Mouse (Mus musculus) myocyte (in vitro differentiated cells): Measurements from ENCODE around the gene Fbxw8. TPM values are rescaled to one million over a fixed set of nuclear protein-coding genes. Genes with fewer than 3 reads are reported as not detected.

ENCODE experiments used
- H3K27me3 ChIP-seq: one replicate; pipeline ENCODE4 v1.6.1; 2011; ENCODE audit not compliant: control insufficient read depth, insufficient read depth, insufficient read length
- H3K36me3 ChIP-seq: one replicate; pipeline ENCODE4 v1.6.1; 2011; ENCODE audit not compliant: control insufficient read depth, insufficient read depth
- H3K4me2 ChIP-seq: one replicate; pipeline ENCODE4 v1.6.1; 2011; ENCODE audit warnings: low read depth, control low read depth
- H3K4me3 ChIP-seq: one replicate; pipeline ENCODE4 v1.5.1; 2011; ENCODE audit warnings: mild to moderate bottlenecking, control low read depth, moderate library complexity
- H3K79me2 ChIP-seq: one replicate; pipeline ENCODE4 v1.6.1; 2011; ENCODE audit not compliant: control insufficient read depth, insufficient read depth
- H3ac ChIP-seq: one replicate; pipeline ENCODE4 v1.6.1; 2011; ENCODE audit not compliant: control insufficient read depth, insufficient read length
- CEBPB ChIP-seq: IDR thresholded peaks from 2 replicates; pipeline ENCODE4 v1.6.1; 2011; ENCODE audit warnings: mild to moderate bottlenecking, moderate library complexity; ENCODE audit not compliant: poor library complexity, insufficient read depth, severe bottlenecking
- E2F4 ChIP-seq: IDR thresholded peaks from one replicate; pipeline ENCODE4 v1.6.1; 2011; ENCODE audit warnings: mild to moderate bottlenecking, control low read depth, moderate library complexity; ENCODE audit not compliant: insufficient read depth
- MAX ChIP-seq: IDR thresholded peaks from one replicate; pipeline ENCODE4 v1.6.1; 2011; ENCODE audit warnings: low read depth, mild to moderate bottlenecking, control low read depth
- MYOD1 ChIP-seq, 3 experiments: IDR thresholded peaks; one replicate each; pipeline ENCODE4 v1.6.1; 2011; ENCODE audit warnings: control low read depth in 2 of 3, low read depth in 2 of 3, mild to moderate bottlenecking in 2 of 3, moderate library complexity in 1 of 3; ENCODE audit not compliant: insufficient read length in 2 of 3, control insufficient read depth in 1 of 3
- MYOG ChIP-seq, 3 experiments: IDR thresholded peaks; one replicate each; pipeline ENCODE4 v1.6.1; 2011; ENCODE audit warnings: control low read depth in 2 of 3, low read depth in 2 of 3, mild to moderate bottlenecking in 2 of 3; ENCODE audit not compliant: insufficient read length in 2 of 3, control insufficient read depth in 1 of 3, insufficient read depth in 1 of 3
- POLR2A ChIP-seq: IDR thresholded peaks from one replicate; pipeline ENCODE4 v1.6.1; 2011; ENCODE audit warnings: low read depth, mild to moderate bottlenecking, control low read depth, moderate library complexity; ENCODE audit not compliant: insufficient read length
- POLR2AphosphoS2 ChIP-seq: IDR thresholded peaks from one replicate; pipeline ENCODE4 v1.6.1; 2011; ENCODE audit warnings: low read depth, control low read depth; ENCODE audit not compliant: insufficient read length
- REST ChIP-seq: IDR thresholded peaks from one replicate; pipeline ENCODE4 v1.6.1; 2011; ENCODE audit warnings: mild to moderate bottlenecking, control low read depth, moderate library complexity; ENCODE audit not compliant: insufficient read depth, insufficient read length
- SRF ChIP-seq: IDR thresholded peaks from one replicate; pipeline ENCODE4 v1.6.1; 2011; ENCODE audit warnings: low read depth; ENCODE audit not compliant: control insufficient read depth, insufficient read length
- TCF12 ChIP-seq: IDR thresholded peaks from one replicate; pipeline ENCODE4 v1.6.1; 2011; ENCODE audit warnings: mild to moderate bottlenecking, control low read depth; ENCODE audit not compliant: poor library complexity, insufficient read depth, severe bottlenecking
- TCF3 ChIP-seq: IDR thresholded peaks from one replicate; pipeline ENCODE4 v1.6.1; 2011; ENCODE audit warnings: low read depth, control low read depth; ENCODE audit not compliant: insufficient read length
- USF1 ChIP-seq: IDR thresholded peaks from one replicate; pipeline ENCODE4 v1.6.1; 2011; ENCODE audit warnings: low read depth, mild to moderate bottlenecking, control low read depth, moderate library complexity
- polyA plus RNA-seq: library from polyadenylated mRNA; unstranded; fragments of >200 nt; fragmentation: generic; extraction: Trizol; gene quantifications from one replicate; pipeline ENCODE4 v1.2.1, GENCODE M21; 2012; ENCODE audit warnings: missing spikeins

The Fbxw8 gene
- polyA plus RNA-seq, 1 experiment, result 65.5 TPM

- Histone ChIP-seq H3K4me3 (no peak overlapping the region), H3K36me3 (peaks cover 13% of the 10 kb centered on the region), H3K4me2 (no peak overlapping the region), H3K79me2 (peaks cover 24% of the 10 kb centered on the region), H3K27me3 (no peaks in the 10 kb centered on the region), H3ac (no peak overlapping the region)
- TF ChIP-seq TCF3 (no peak), TCF12 (no peak), MAX (no peak), POLR2A (no peak), CEBPB (no peak), POLR2AphosphoS2 (no peak), MYOG (IDR thresholded peaks at IDR 0.05; ENCODE audit: control insufficient read depth in 1 of 3, insufficient read depth in 1 of 3, insufficient read length in 2 of 3, low read depth in 2 of 3) (no peak), SRF (no peak), MYOD1 (IDR thresholded peaks at IDR 0.05; ENCODE audit: control insufficient read depth in 1 of 3, insufficient read length in 2 of 3, low read depth in 2 of 3) (no peak), REST (no peak), E2F4 (no peak), USF1 (no peak)
Measured at GRCm38 (mm10) chr5:118139630-118140029, 15.6 kb downstream of the Fbxw8 start.

DNA sequence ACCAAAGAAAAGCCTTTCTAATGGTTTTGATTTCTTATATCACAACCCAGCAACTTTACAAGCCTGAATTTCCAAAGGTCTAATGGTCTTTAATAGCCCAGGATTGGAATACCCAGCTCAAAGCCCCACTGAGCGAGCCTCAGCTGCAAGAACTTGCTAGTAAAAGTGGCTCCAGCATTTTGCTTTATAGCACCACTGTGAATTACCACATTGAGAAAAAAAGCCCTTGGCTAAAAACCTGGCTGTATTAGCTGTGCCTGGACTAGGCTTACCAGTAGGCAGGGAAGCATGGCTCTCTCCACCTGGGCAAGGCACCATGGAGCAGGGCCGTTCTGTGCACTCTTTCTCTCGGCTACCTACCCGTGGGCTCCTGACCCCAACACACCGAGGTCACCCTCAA, 18.9 kb downstream of the Fbxw8 start:
- Histone ChIP-seq H3K27me3 (no peaks in the 10 kb centered on the region), H3ac (no peak overlapping the region), H3K79me2 (peaks cover 15% of the 10 kb centered on the region), H3K36me3 (peaks cover 9% of the 10 kb centered on the region), H3K4me2 (no peak overlapping the region), H3K4me3 (no peak overlapping the region)
- TF ChIP-seq SRF (no peak), TCF12 (no peak), REST (no peak), E2F4 (no peak), MYOG (IDR thresholded peaks at IDR 0.05; ENCODE audit: control insufficient read depth in 1 of 3, insufficient read depth in 1 of 3, insufficient read length in 2 of 3, low read depth in 2 of 3) (no peak), CEBPB (no peak), MYOD1 (IDR thresholded peaks at IDR 0.05; ENCODE audit: control insufficient read depth in 1 of 3, insufficient read length in 2 of 3, low read depth in 2 of 3) (no peak), POLR2A (no peak), USF1 (no peak)

- peaks cover 14% of the 10 kb centered on the region for H3K79me2 ChIP-seq
- H3ac ChIP-seq, result no peak overlapping the region
- TF ChIP-seq TCF3 (no peak), USF1 (no peak), MAX (no peak), MYOD1 (IDR thresholded peaks at IDR 0.05; ENCODE audit: control insufficient read depth in 1 of 3, insufficient read length in 2 of 3, low read depth in 2 of 3) (no peak), SRF (no peak), TCF12 (no peak), MYOG (IDR thresholded peaks at IDR 0.05; ENCODE audit: control insufficient read depth in 1 of 3, insufficient read depth in 1 of 3, insufficient read length in 2 of 3, low read depth in 2 of 3) (no peak), REST (no peak), POLR2A (no peak), CEBPB (no peak), E2F4 (no peak), POLR2AphosphoS2 (no peak)
- no peak overlapping the region for H3K4me2 ChIP-seq
- H3K36me3 ChIP-seq, result peaks cover 6% of the 10 kb centered on the region
- H3K4me3 ChIP-seq, result no peak overlapping the region
- H3K27me3 ChIP-seq, result no peaks in the 10 kb centered on the region
Measured at GRCm38 (mm10) chr5:118128651-118129050, 26.6 kb downstream of the Fbxw8 start.

- no peak overlapping the region for H3K4me3 ChIP-seq
- H3K36me3 ChIP-seq, result peaks cover 6% of the 10 kb centered on the region
- no peaks in the 10 kb centered on the region for H3K27me3 ChIP-seq
- no peak overlapping the region for H3ac ChIP-seq
- H3K4me2 ChIP-seq, result no peak overlapping the region
- H3K79me2 ChIP-seq, result peaks cover 13% of the 10 kb centered on the region
- TF ChIP-seq REST (no peak), TCF12 (no peak), MAX (no peak), TCF3 (no peak), SRF (no peak), CEBPB (no peak), MYOD1 (IDR thresholded peaks at IDR 0.05; ENCODE audit: control insufficient read depth in 1 of 3, insufficient read length in 2 of 3, low read depth in 2 of 3) (no peak), MYOG (IDR thresholded peaks at IDR 0.05; ENCODE audit: control insufficient read depth in 1 of 3, insufficient read depth in 1 of 3, insufficient read length in 2 of 3, low read depth in 2 of 3) (no peak), POLR2AphosphoS2 (no peak), USF1 (no peak), E2F4 (no peak), POLR2A (no peak)
Measured at GRCm38 (mm10) chr5:118128208-118128607, 27.1 kb downstream of the Fbxw8 start.

GRCm38 (mm10) chr5:118126671-118127070, 28.6 kb downstream of the Fbxw8 start:
- Histone ChIP-seq H3K4me3 (no peak overlapping the region), H3K79me2 (peaks cover 4% of the 10 kb centered on the region), H3K36me3 (peaks cover 6% of the 10 kb centered on the region), H3K27me3 (no peaks in the 10 kb centered on the region), H3K4me2 (no peak overlapping the region), H3ac (no peak overlapping the region)
- TF ChIP-seq TCF12 (no peak), POLR2AphosphoS2 (no peak), MAX (no peak), MYOD1 (IDR thresholded peaks at IDR 0.05; ENCODE audit: control insufficient read depth in 1 of 3, insufficient read length in 2 of 3, low read depth in 2 of 3) (no peak), MYOG (IDR thresholded peaks at IDR 0.05; ENCODE audit: control insufficient read depth in 1 of 3, insufficient read depth in 1 of 3, insufficient read length in 2 of 3, low read depth in 2 of 3) (no peak), POLR2A (no peak), TCF3 (no peak), USF1 (no peak), CEBPB (no peak), E2F4 (no peak), REST (no peak), SRF (no peak)
